ENCODE assay signal across 9 mouse cellular contexts in the genomic region with DNA sequence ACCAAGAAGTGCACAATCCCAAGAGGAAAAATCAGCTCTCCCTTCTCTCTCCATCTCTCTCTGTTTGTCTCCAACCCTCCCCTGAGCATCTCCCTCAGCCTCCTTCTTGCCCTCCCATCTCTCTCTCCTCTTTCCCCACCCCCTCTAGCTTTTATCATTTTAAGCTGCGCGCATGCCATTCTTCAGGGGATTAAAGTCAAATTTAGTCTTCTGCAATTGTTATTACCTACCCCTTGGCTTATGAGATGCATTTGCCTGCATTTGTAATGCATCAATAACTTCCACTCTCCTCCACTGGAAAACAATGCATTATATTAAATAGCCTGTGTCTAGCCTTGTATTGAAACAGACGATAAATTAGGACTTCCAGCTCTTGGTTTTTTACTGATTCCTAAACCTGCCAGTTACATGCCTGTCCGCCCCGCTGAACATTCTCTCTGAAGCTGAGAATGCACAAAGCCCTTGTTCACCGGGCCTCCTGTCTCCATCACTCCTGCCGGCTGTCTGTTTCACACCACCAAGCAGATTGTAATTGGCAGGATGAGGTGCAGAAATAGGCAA.
DNase-seq lines count a peak whose midpoint lies in the region; ATAC-seq and TF ChIP-seq lines count a peak whose summit lies in the region.
"Had no signal": no experiment of that assay in that cellular context is flagged by ENCODE, and none has a peak within 500 bp of the region (broad histone marks: within the 10 kb centered on the region; RNA-seq: fewer than 3 reads in every experiment).

No protein-coding gene starts in this region.

- no peaks in the 10 kb centered on the region for H3K9me3 ChIP-seq in hindbrain, embryonic 15.5 days
- no peaks in the 10 kb centered on the region for H3K9me3 ChIP-seq in neural tube, embryonic 12.5 days

- no peak overlapping the region for H3K9ac ChIP-seq in hindbrain, embryonic 15.5 days
- no peak overlapping the region for H3K9ac ChIP-seq in neural tube, embryonic 12.5 days

- no peaks in the 10 kb centered on the region for H3K27me3 ChIP-seq in hindbrain, embryonic 15.5 days
- H3K27me3 ChIP-seq in neural tube, embryonic 12.5 days (replicated peaks), result no peaks in the 10 kb centered on the region

- DNase-seq in embryo, embryonic 10 days (ENCODE audit: low spot score), result peak; percentile 37
- no peak for DNase-seq in embryo, embryonic 9.5 days (ENCODE audit: extremely low spot score)
- DNase-seq in cerebellum, postnatal 25 days, result peak; percentile 25 to 56
- DNase-seq in adrenal gland, postnatal 14 days, result no peak
- DNase-seq in gastrocnemius, adult 2 months, result no peak
- no peak for DNase-seq in yolk sac, embryonic 10.5 days (ENCODE audit: low spot score)

- H3K4me3 ChIP-seq in hindbrain, embryonic 15.5 days, result no peak overlapping the region
- H3K4me3 ChIP-seq in neural tube, embryonic 12.5 days, result no peak overlapping the region
- H3K4me3 ChIP-seq in gastrocnemius, adult 2 months, result no peak overlapping the region

- no peak overlapping the region for H3K4me2 ChIP-seq in hindbrain, embryonic 15.5 days
- H3K4me2 ChIP-seq in neural tube, embryonic 12.5 days (replicated peaks), result no peak overlapping the region

- H3K4me1 ChIP-seq in hindbrain, embryonic 15.5 days (replicated peaks), result peaks cover 22% of the 10 kb centered on the region
- H3K4me1 ChIP-seq in neural tube, embryonic 12.5 days, result peaks cover 8% of the 10 kb centered on the region

- peak overlapping the region; percentile 90 for H3K27ac ChIP-seq in hindbrain, embryonic 15.5 days (replicated peaks)
- peak overlapping the region; percentile 57; the same call in 1 of the 2 replicates for H3K27ac ChIP-seq in neural tube, embryonic 12.5 days
- no peak overlapping the region for H3K27ac ChIP-seq in gastrocnemius, adult 2 months

- no peak for TF ChIP-seq CTCF in gastrocnemius, adult 2 months (IDR thresholded peaks at IDR 0.05)

- peak; percentile 75 for ATAC-seq in hindbrain, embryonic 15.5 days (ENCODE audit: low FRiP score, low read depth)
- ATAC-seq in neural tube, embryonic 12.5 days (ENCODE audit: low FRiP score, low read depth), result peak; percentile 53; the same call in 1 of the 2 replicates
- ATAC-seq: lung, postnatal 0 days had no signal

- intact Hi-C loops in gastrocnemius, adult 2 months (cut with DNase I), result no loop called here

- H3K36me3 ChIP-seq in hindbrain, embryonic 15.5 days, result no peaks in the 10 kb centered on the region
- H3K36me3 ChIP-seq in neural tube, embryonic 12.5 days, result no peaks in the 10 kb centered on the region

- WGBS in hindbrain, embryonic 15.5 days, result 13% methylated on average over 7 of the region's 7 CpGs
- 22% methylated on average over 7 of the region's 7 CpGs for WGBS in neural tube, embryonic 12.5 days

Comparison
In these comparisons a context has a peak if more than half of its experiments do, and no peak if none do; other contexts are left out.
1. DNase-seq: peak in embryo, embryonic 10 days (single experiment) and cerebellum, postnatal 25 days (2 of 2); none in embryo, embryonic 9.5 days (single experiment), adrenal gland, postnatal 14 days (single experiment), gastrocnemius, adult 2 months (single experiment) and yolk sac, embryonic 10.5 days (single experiment).